Mouse (Mus musculus): ENCODE measurements around the gene Zfp872. TPM values are rescaled to one million over a fixed set of nuclear protein-coding genes. Genes with fewer than 3 reads are reported as not detected.
"Not testable (repeated sequence)": the region's sequence is repeated elsewhere in the genome, so short reads cannot be mapped to it uniquely, and the experiment has no call there.

Zfp872 gene
- polyA plus RNA-seq, 1 experiment, result 0.07 TPM

GRCm38 (mm10) chr9:22213785-22214194 is 25.9 kb downstream of the Zfp872 start:
- WGBS, result 65% methylated on average over 2 of the region's 2 CpGs
- H3K27ac ChIP-seq (ENCODE audit: insufficient read depth, low read length), result no peak overlapping the region
- DNase-seq, result no peak
- H3K4me3 ChIP-seq (replicated peaks; ENCODE audit: insufficient read depth, low read depth, low read length), result no peak overlapping the region
- H3K27me3 ChIP-seq (ENCODE audit: control insufficient read depth, insufficient read depth, low read length), result no peaks in the 10 kb centered on the region
- H3K4me1 ChIP-seq (ENCODE audit: control insufficient read depth, insufficient read depth, low read length), result no peaks in the 10 kb centered on the region
- TF ChIP-seq CTCF (IDR thresholded peaks at IDR 0.05; ENCODE audit: borderline replicate concordance, insufficient read depth, low read depth, low read length) (no peak), POLR2A (IDR thresholded peaks at IDR 0.05; ENCODE audit: borderline replicate concordance, insufficient read depth, low read length) (no peak)

DNA sequence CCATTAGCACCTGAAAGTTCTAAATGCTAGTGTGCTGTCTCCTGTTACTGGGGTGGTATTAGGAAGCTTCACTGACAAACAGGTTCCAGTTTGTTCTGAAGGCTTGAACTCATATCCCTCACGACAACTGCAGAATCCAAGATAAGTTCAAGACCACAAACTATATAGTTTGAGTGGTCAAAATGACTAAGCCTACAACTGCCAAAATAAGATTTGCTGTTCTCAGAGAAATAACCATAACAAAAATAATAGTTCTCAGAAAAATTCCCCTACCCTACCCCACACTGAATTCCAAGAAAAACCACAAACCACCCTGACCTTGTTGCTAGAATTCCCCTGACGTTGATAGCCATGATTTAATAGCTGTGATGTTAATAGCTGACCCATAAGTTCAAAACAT is 26.7 kb downstream of the Zfp872 start:
- Histone ChIP-seq H3K27me3 (ENCODE audit: control insufficient read depth, insufficient read depth, low read length) (no peaks in the 10 kb centered on the region), H3K4me3 (replicated peaks; ENCODE audit: insufficient read depth, low read depth, low read length) (no peak overlapping the region), H3K4me1 (ENCODE audit: control insufficient read depth, insufficient read depth, low read length) (no peaks in the 10 kb centered on the region), H3K27ac (ENCODE audit: insufficient read depth, low read length) (no peak overlapping the region)
- no peak for TF ChIP-seq CTCF (IDR thresholded peaks at IDR 0.05; ENCODE audit: borderline replicate concordance, insufficient read depth, low read depth, low read length)
- TF ChIP-seq POLR2A (IDR thresholded peaks at IDR 0.05; ENCODE audit: borderline replicate concordance, insufficient read depth, low read length), result no peak
- DNase-seq, result no peak
- 89% methylated on average over 2 of the region's 2 CpGs for WGBS

DNA sequence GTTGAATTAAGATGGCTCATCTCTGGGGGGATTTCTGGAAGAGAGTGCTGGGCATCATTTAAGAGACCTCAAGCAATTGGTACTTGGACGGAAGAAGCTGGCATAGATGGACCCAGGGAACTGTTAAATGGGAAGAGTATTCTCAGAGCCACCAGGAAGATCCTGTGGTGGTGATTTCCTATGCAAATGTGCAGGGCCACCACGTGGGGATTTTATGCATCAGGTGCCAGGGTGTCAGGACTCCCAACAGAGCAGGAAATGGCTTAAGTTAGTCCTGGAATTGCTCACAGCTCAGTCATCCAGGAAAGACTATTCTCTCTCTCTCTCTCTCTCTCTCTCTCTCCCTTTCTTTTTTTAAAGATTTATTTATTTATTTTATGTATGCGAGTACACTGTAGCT is 28.8 kb downstream of the Zfp872 start:
- no peak for DNase-seq
- TF ChIP-seq POLR2A (IDR thresholded peaks at IDR 0.05; ENCODE audit: borderline replicate concordance, insufficient read depth, low read length) (no peak), CTCF (IDR thresholded peaks at IDR 0.05; ENCODE audit: borderline replicate concordance, insufficient read depth, low read depth, low read length) (no peak)
- 39% methylated on average over 3 of the region's 3 CpGs for whole genome bisulfite sequencing
- no peaks in the 10 kb centered on the region for H3K4me1 ChIP-seq (ENCODE audit: control insufficient read depth, insufficient read depth, low read length)
- no peaks in the 10 kb centered on the region for H3K27me3 ChIP-seq (ENCODE audit: control insufficient read depth, insufficient read depth, low read length)
- no peak overlapping the region for H3K4me3 ChIP-seq (replicated peaks; ENCODE audit: insufficient read depth, low read depth, low read length)
- no peak overlapping the region for H3K27ac ChIP-seq (ENCODE audit: insufficient read depth, low read length)

DNA sequence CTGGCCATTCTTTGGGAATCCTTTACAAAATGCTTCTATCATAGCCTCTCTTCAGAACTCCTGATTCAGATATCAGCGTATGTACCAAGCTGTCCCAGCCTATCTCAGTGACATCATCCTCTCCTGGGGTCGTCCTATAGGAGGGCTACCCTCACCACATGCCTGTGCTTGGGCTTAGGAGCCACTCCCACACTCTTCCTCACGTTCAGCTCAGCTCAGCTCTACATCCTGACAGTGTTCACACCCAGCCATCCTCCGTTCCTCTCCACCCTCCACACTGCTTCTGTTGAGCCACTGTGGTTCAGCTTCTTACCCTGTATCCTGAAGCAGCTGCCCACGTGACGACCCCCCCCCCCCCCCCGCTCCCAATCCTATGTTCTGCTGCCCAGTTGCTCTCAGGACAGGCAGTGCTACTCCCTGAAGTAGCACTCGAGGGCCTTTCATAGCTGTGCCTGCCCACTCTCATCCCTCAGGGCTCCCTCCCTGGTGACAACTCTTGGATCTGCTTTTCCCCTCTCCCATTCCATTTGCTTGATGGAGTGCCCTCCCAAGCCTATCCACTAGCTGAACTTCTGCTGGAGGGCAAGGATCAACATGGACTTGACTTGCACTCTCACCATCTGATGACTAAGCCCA is 30.1 kb downstream of the Zfp872 start:
- no peak overlapping the region for H3K4me3 ChIP-seq (replicated peaks; ENCODE audit: insufficient read depth, low read depth, low read length)
- H3K4me1 ChIP-seq (ENCODE audit: control insufficient read depth, insufficient read depth, low read length), result no peaks in the 10 kb centered on the region
- DNase-seq, result no peak
- TF ChIP-seq CTCF (IDR thresholded peaks at IDR 0.05; ENCODE audit: borderline replicate concordance, insufficient read depth, low read depth, low read length) (no peak), POLR2A (IDR thresholded peaks at IDR 0.05; ENCODE audit: borderline replicate concordance, insufficient read depth, low read length) (no peak)
- no peaks in the 10 kb centered on the region for H3K27me3 ChIP-seq (ENCODE audit: control insufficient read depth, insufficient read depth, low read length)
- WGBS, result 46% methylated on average over 8 of the region's 8 CpGs
- H3K27ac ChIP-seq (ENCODE audit: insufficient read depth, low read length), result no peak overlapping the region

GRCm38 (mm10) chr9:22224066-22224465 is 36.2 kb downstream of the Zfp872 start:
- H3K4me3 ChIP-seq (replicated peaks; ENCODE audit: insufficient read depth, low read depth, low read length), result no peak overlapping the region
- WGBS, result 97% methylated on average over 4 of the region's 4 CpGs

DNA sequence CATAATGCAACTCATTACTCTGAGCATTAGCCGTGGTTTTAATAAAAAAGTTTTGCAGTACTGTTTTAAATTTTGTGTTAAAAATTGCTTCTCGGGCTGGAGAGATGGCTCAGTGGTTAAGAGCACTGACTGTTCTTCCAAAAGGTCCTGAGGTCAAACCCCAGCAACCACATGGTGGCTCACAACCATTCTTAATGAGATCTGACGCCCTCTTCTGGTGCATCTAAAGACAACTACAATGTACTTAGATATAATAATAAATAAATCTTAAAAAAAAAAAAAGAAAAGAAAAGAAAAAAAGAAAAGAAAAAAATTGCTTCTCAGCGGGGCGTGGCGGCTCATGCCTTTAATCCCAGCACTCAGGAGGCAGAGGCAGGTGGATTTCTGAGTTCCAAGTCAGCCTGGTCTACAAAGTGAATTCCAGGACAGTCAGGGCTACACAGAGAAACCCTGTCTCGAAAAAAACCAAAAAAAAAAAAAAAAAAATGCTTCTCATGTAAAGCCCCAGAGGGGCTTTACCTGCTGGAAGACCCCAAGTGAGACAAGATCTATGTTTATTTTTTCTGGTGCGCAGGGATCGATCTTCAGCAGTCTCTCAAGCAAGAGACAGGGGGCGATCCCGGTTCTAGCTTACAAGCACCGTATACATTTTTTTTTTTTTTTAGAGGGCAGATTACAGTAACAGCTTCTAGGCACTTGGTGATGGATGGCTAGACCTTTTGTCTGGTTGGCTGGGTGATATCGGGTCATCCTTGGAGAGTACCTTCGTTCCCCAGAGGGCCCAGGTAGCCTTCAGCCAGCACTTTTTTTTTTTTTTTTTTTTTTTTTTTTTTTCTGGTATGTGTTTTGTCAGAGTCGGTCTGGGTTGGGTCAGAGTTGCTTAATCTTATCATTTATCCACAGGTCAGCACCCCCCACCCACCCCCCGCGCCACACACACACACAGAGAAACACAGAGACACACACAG is 36.9 kb downstream of the Zfp872 start:
- Histone ChIP-seq H3K27me3 (ENCODE audit: control insufficient read depth, insufficient read depth, low read length) (no peaks in the 10 kb centered on the region), H3K4me3 (replicated peaks; ENCODE audit: insufficient read depth, low read depth, low read length) (peak overlapping the region; percentile 85), H3K27ac (ENCODE audit: insufficient read depth, low read length) (peak overlapping the region; percentile 16; the same call in 1 of the 2 replicates), H3K4me1 (ENCODE audit: control insufficient read depth, insufficient read depth, low read length) (peaks cover 3% of the 10 kb centered on the region; the same call in 1 of the 2 replicates)
- TF ChIP-seq POLR2A (IDR thresholded peaks at IDR 0.05; ENCODE audit: borderline replicate concordance, insufficient read depth, low read length), result no peak
- TF ChIP-seq CTCF (IDR thresholded peaks at IDR 0.05; ENCODE audit: borderline replicate concordance, insufficient read depth, low read depth, low read length), result no peak
- 27% methylated on average over 17 of the region's 17 CpGs for WGBS
- peak; percentile 39 to 46 for DNase-seq

More at GRCm38 (mm10) chr9:22224066-22224465, 36.2 kb downstream of the Zfp872 start:
- no peak for DNase-seq
- H3K4me1 ChIP-seq (ENCODE audit: control insufficient read depth, insufficient read depth, low read length), result peaks cover 3% of the 10 kb centered on the region; the same call in 1 of the 2 replicates
- H3K27me3 ChIP-seq (ENCODE audit: control insufficient read depth, insufficient read depth, low read length), result no peaks in the 10 kb centered on the region
- TF ChIP-seq POLR2A (IDR thresholded peaks at IDR 0.05; ENCODE audit: borderline replicate concordance, insufficient read depth, low read length) (no peak), CTCF (IDR thresholded peaks at IDR 0.05; ENCODE audit: borderline replicate concordance, insufficient read depth, low read depth, low read length) (no peak)
- no peak overlapping the region for H3K27ac ChIP-seq (ENCODE audit: insufficient read depth, low read length)

- TF ChIP-seq POLR2A (IDR thresholded peaks at IDR 0.05; ENCODE audit: borderline replicate concordance, insufficient read depth, low read length) (peak; percentile 73; the same call in 1 of the 2 replicates), CTCF (IDR thresholded peaks at IDR 0.05; ENCODE audit: borderline replicate concordance, insufficient read depth, low read depth, low read length) (peak; percentile 72)
- Histone ChIP-seq H3K4me1 (ENCODE audit: control insufficient read depth, insufficient read depth, low read length) (peaks cover 3% of the 10 kb centered on the region; the same call in 1 of the 2 replicates), H3K27ac (ENCODE audit: insufficient read depth, low read length) (peak within 1 kb of the TSS; percentile 49), H3K4me3 (replicated peaks; ENCODE audit: insufficient read depth, low read depth, low read length) (peak within 1 kb of the TSS; percentile 85), H3K27me3 (ENCODE audit: control insufficient read depth, insufficient read depth, low read length) (no peaks in the 10 kb centered on the region)
- under 1% methylated on average over 35 of the region's 35 CpGs for WGBS
- peak; percentile 99 to 100 for DNase-seq
Observed at GRCm38 (mm10) chr9:22225581-22226388, 37.9 kb downstream of the Zfp872 start, which contains the start of gene Zfp809. TSS of gene Zfp809 (plus strand) at chr9:22225714.

DNA sequence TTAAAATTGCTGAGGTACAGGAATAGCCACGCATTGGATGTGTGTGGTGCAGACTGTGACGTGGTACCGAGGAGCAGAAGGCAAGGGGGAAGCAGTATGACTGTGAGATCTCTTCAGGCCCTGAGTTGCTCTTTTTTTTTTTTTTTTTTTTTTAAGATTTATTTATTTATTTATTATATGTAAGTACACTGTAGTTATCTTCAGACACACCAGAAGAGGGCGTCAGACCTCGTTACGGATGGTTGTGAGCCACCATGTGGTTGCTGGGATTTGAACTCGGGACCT is 38.4 kb downstream of the Zfp872 start:
- not testable (repeated sequence) for H3K27me3 ChIP-seq (ENCODE audit: control insufficient read depth, insufficient read depth, low read length); H3K27ac ChIP-seq (ENCODE audit: insufficient read depth, low read length); H3K4me1 ChIP-seq (ENCODE audit: control insufficient read depth, insufficient read depth, low read length)
- peak in 1 of 2 experiments; percentile 36 for DNase-seq
- peak overlapping the region; percentile 85 for H3K4me3 ChIP-seq (replicated peaks; ENCODE audit: insufficient read depth, low read depth, low read length)
- WGBS, result 62% methylated on average over 7 of the region's 7 CpGs
